Mouse (Mus musculus) cortical plate, adult 2 months (tissue): ENCODE data around the gene Hoxc5. TPM values are rescaled to one million over a fixed set of nuclear protein-coding genes. Genes with fewer than 3 reads are reported as not detected.

Source experiments
- H3K27ac ChIP-seq: fragments of 200-500 bp; 2 replicates; pipeline ENCODE4 v1.5.1; 2012; ENCODE audit warnings: low read length, control low read depth, inconsistent platforms; ENCODE audit not compliant: insufficient read depth
- H3K4me1 ChIP-seq: fragments of 200-500 bp; 2 replicates; pipeline ENCODE4 v1.6.1; 2011; ENCODE audit warnings: low read length; ENCODE audit not compliant: control insufficient read depth, insufficient read depth
- H3K4me3 ChIP-seq: fragments of 200-500 bp; 2 replicates; pipeline ENCODE4 v1.5.1; 2011; ENCODE audit warnings: mild to moderate bottlenecking, low read length, control low read depth; ENCODE audit not compliant: insufficient read depth
- CTCF ChIP-seq: fragments of 200-500 bp; IDR thresholded peaks from 2 replicates; pipeline ENCODE4 v1.5.1; 2011; ENCODE audit warnings: mild to moderate bottlenecking, control low read depth, low read length; ENCODE audit not compliant: insufficient read depth; ENCODE audit errors: extremely low read depth
- POLR2A ChIP-seq: fragments of 200-500 bp; IDR thresholded peaks from 2 replicates; pipeline ENCODE4 v1.6.1; 2011; ENCODE audit warnings: mild to moderate bottlenecking, low read length, control low read depth; ENCODE audit not compliant: insufficient read depth; ENCODE audit errors: extremely low read depth
- polyA plus RNA-seq: library from polyadenylated mRNA; depleted of rRNA; stranded (reverse); fragments of >200 nt; gene quantifications from 2 replicates; pipeline ENCODE4 v1.2.3, GENCODE M21; 2012

Hoxc5 gene
- polyA plus RNA-seq, 1 experiment: not detected

- TF ChIP-seq POLR2A (no peak), CTCF (no peak)
- no peak overlapping the region for H3K4me3 ChIP-seq
- no peak overlapping the region for H3K27ac ChIP-seq
- no peaks in the 10 kb centered on the region for H3K4me1 ChIP-seq
These were observed 10.3 kb upstream of the Hoxc5 start for GRCm38 (mm10) chr15:102956906-102957305.

DNA sequence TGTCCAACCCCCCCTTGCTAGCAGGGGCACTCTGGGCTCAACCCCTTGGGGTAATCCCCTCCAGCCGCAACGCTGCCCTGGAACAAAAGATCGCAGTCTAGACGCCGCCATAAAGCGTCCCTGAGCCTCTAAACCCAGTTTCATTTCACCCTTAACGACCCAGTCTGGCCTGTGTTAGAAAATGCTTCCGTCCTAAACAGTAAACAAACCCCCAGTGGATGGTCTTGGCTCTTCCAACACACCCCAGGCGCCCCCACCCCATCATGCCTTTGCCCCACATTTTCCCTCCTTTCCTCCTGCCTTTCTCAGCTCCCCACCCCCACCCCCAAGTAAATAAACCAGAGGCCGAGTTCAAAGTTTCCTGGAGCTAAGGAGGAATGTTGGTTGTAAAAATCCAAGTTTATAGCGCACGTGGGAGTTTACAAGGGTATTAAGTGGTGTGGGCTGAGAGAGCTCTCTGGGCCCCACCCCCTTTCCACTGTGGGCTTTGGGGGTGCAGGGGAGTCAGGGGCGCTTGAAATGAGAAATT, 7.5 kb upstream of the Hoxc5 start:
- Histone ChIP-seq H3K4me1 (no peaks in the 10 kb centered on the region), H3K27ac (no peak overlapping the region), H3K4me3 (no peak overlapping the region)
- TF ChIP-seq POLR2A: no peak
- no peak for TF ChIP-seq CTCF

DNA sequence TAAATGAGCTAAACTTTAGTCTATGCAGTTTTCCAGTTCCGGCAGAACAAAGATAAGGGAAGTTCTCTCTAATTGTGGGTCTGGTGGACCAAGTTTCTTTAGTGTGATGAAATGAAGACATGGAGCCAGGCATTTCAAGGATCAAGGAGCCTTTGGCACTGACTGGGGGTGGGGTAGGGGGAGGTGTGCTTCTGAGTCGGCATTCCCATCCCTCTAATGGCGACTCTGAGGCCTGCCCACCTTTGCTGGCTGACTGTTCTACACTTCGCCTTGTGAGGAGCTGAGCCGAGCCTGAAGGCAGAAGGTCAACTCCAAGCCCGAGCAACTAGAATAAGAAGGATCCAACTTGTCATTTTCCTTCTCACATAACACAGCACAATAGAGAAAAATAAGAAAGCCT, 5.5 kb upstream of the Hoxc5 start:
- TF ChIP-seq POLR2A (no peak), CTCF (no peak)
- no peak overlapping the region for H3K4me3 ChIP-seq
- H3K4me1 ChIP-seq: no peaks in the 10 kb centered on the region
- H3K27ac ChIP-seq: no peak overlapping the region

DNA sequence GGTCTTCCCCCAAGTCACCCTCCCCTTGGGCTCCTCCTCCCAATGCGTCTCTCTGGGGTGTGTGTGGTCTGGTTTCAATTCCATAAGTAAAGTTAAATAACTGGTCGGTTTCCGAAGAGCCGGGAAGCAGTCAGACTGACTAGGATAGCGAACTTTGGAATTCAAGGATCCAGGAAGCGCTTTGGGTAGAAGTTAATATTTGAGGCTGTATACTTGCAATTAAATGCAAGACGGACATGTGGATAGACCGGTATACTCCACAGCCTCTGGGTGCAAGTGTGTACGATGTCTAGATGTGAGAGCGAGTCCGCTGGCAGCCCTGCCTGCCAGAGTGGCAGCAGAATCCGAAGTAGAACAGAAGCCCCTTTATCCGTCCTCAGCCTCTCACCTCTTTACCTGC, 4.8 kb upstream of the Hoxc5 start:
- Histone ChIP-seq H3K4me1 (no peaks in the 10 kb centered on the region), H3K4me3 (no peak overlapping the region), H3K27ac (no peak overlapping the region)
- no peak for TF ChIP-seq CTCF
- TF ChIP-seq POLR2A: no peak

GRCm38 (mm10) chr15:102963259-102963658, 4.0 kb upstream of the Hoxc5 start:
- Histone ChIP-seq H3K27ac (no peak overlapping the region), H3K4me3 (no peak overlapping the region), H3K4me1 (no peaks in the 10 kb centered on the region)
- no peak for TF ChIP-seq CTCF
- TF ChIP-seq POLR2A: no peak

DNA sequence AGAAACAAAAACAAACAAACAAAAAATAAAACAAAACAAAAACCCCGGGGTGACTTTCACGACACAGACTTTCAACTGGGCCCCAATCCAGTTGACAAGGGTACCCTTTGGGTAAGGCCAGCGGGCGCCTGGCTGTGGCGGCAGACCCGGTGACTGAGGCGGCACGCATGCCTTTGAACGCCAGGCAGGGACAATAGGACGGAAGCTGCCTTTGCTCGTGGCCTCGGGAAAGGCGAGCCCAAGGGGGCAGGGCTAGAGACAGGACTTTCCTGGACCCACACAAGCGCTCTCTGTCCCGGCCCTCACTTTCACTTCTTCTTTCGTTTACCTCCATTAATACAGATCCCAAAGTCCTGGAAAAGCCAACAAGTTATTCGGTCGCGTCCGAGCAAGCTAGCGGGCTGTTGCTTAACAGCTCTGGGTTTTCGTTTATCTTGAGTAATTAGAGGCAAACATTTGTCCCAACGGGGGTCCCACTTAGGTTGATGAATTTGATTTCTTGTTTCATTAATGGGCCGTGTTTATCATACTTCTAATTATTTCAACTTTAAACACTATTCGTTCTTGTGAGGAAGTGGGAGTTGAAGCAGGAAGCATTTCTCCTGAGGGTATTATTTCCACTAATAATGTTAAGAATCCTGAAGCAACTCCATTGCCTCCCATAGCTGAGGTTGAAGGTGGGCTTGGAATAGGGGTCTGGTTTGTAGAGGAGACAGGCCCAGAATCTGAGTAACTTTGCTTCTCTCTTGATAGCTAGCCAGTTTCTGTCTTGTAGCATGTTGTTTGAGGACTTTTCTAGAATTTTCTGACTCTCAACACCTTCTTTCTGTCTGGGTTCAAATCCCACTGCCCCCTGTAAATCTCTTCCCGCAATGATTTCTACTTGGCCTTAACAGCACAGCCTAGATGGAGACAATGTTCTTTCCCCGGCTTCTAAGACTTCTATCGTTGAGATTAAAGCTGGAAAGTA, 3.3 kb upstream of the Hoxc5 start:
- Histone ChIP-seq H3K4me3 (no peak overlapping the region), H3K4me1 (no peaks in the 10 kb centered on the region), H3K27ac (no peak overlapping the region)
- TF ChIP-seq CTCF: no peak
- TF ChIP-seq POLR2A: no peak

DNA sequence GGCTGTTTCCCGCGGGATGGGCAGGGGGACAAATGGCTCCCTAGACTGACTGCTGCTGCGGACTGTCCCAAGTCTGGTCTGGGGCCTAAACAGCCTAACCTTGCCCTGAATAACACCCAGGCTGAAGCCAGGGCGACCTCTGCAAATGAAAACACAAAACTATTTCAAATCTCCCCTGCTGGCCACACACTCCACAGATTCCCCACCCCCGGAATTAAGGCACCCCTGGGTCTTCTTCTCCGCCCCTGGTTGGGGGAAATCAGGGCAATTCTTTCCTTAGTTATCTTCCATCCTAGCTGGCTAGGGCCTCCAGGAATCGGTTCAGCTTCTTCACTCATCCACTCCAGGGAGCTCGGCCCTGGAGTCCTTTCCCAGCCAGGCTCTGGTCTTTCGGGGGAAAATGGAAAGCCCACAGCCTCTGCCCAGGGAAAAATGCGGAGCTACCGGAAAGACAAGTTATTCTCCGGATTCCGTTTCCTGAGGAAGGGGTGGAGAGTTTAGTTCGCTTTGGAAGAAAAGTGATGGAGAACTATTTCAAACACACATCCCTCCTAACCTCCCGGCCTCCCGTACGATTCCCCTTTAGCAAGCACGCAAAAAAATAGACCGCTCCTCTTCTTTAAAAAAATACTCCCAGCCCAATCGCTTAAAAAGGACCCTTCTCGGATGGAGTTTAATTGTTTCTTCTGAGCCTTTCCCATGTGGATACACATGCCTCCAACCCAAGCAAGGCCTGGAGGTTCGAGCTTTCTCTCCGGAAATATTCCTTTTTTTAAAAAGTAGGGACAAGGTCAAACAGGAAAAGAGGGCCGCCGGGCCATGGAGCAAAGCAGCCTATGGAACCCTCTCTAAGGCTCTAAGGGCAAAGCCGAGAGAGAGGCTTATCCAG, 2.0 kb upstream of the Hoxc5 start:
- H3K4me1 ChIP-seq: no peaks in the 10 kb centered on the region
- TF ChIP-seq POLR2A: no peak
- no peak for TF ChIP-seq CTCF
- H3K27ac ChIP-seq: no peak overlapping the region
- H3K4me3 ChIP-seq: no peak overlapping the region

- H3K27ac ChIP-seq: no peak overlapping the region
- no peaks in the 10 kb centered on the region for H3K4me1 ChIP-seq
- TF ChIP-seq POLR2A (no peak), CTCF (no peak)
- no peak overlapping the region for H3K4me3 ChIP-seq
These were observed 1.1 kb upstream of the Hoxc5 start for GRCm38 (mm10) chr15:102965892-102966775.
